Mouse (Mus musculus): ENCODE measurements around the gene Dpy19l3.

DNA sequence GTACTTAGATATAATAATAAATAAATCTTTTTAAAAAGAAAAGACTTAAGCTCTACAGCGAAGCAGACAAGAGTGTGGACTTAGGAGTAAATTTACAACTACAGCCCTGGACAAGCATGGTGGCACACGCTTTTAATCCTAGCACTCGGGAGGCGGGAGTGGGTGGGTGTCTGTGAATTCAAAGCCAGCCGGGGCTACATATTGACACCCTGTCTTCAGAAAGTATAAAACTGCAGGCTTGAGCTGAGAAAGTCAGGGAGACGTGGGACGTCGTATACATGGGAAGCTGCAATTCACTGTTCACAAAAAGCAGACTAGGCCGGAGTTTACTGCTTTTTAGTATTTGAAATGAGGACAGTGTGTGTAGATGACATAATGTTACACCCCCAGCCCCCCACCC, 117.4 kb downstream of the Dpy19l3 start:
- TF ChIP-seq CTCF (IDR thresholded peaks at IDR 0.05; ENCODE audit: low read depth, low read length) (no peak), POLR2A (IDR thresholded peaks at IDR 0.05; ENCODE audit: borderline replicate concordance, low read depth, low read length) (no peak)

Data from bone marrow macrophage, adult 2 months (primary cell).